Mouse (Mus musculus): ENCODE data around the gene Acvr2a. TPM values are rescaled to one million over a fixed set of nuclear protein-coding genes. Genes with fewer than 3 reads are reported as not detected.
"Not testable (repeated sequence)": the region's sequence is repeated elsewhere in the genome, so short reads cannot be mapped to it uniquely, and the experiment has no call there.

Gene Acvr2a
- total RNA-seq, 2 experiments from 2014 or later = 48.5 to 60.9 TPM

DNA sequence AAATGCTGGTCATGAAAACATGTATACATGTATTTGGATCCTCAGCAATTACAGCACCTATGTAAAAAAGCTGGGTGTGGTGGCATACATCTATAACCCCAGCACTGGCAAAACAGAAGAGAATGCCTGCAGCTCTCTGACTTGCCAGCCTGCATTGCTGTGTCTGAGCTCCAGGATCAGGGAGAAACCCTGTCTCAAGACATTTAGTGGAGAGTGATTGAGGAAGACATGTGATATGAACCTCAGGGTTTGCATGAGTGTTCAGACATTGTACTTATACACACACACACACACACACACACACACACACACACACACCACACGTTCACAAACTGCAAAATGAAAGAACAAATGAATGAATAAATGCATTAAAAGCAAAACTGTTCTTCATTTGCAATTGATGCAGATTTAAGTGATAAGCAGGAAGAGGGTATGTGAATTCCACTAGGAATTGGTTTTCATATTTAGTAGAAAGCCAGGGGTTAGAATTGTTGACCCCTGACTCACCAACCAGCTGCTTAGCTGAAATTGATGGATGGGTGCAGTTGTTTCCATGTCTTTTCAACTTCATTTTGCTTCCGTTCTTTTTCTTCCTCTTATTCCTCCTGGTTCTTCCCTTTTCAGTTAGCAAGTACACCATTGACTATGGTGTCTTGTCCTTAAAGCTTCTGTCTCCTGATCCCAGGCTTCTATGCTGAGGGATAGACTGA lies 32.9 kb downstream of the Acvr2a start:
- intact Hi-C loops (cut with DNase I) = no loop called here
- no peak for DNase-seq (ENCODE audit: low spot score in 2 of 2)

DNA sequence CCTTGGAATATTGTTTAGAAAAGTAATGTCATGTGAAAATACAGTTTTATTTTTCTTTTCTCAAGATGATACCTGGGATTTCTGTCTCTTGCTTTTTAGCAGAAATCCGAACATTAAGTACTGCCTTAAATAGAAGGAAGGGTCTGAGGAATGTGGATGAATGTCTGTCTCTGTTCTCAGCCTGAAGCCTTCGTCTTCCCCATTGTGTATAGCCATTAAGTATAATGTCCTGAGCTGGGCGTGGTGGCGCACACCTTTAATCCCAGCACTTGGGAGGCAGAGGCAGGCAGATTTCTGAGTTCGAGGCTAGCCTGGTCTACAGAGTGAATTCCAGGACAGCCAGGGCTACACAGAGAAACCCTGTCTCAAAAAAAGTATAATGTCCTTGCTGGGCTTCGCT lies 51.7 kb downstream of the Acvr2a start:
- intact Hi-C loops (cut with DNase I) = not testable (repeated sequence)

GRCm38 (mm10) chr2:48868199-48868913 lies 54.4 kb downstream of the Acvr2a start:
- intact Hi-C loops (cut with DNase I) = no loop called here

More for the DNA sequence above, 51.7 kb downstream of the Acvr2a start:
- not testable (repeated sequence) for DNase-seq (ENCODE audit: low spot score in 2 of 2)

DNA sequence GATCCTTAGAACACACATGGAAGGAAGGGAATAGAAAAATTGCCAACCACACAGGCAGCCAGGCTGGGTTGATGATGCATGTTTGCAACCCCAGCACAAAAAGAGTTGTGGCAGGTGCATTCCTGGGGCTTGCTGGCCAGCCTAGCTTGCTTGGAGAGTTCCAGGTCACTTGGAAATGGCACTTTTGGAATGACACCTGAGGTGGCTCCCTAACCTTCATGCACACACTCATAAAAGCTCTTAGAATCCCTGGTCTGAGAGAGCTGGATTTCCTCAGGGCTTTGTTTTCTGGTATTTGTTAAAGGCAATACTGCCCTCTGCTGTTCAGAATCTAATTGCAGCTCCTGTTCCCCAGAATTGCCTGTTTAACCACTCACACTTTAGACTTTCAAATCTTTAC lies 72.0 kb downstream of the Acvr2a start:
- DNase-seq (ENCODE audit: low spot score in 2 of 2) = peak; percentile 81 to 82
- intact Hi-C loops (cut with DNase I) = loop anchor here (1.0 to 10.0 kb wide), 3 partner anchors 884 to 1394 kb away; no protein-coding TSS in a partner anchor

More at GRCm38 (mm10) chr2:48868199-48868913, 54.4 kb downstream of the Acvr2a start:
- peak in 1 of 2 experiments; percentile 36 for DNase-seq (ENCODE audit: low spot score in 2 of 2)

GRCm38 (mm10) chr2:48895186-48895585 lies 81.3 kb downstream of the Acvr2a start:
- no peak for DNase-seq (ENCODE audit: low spot score in 2 of 2)
- intact Hi-C loops (cut with DNase I) = no loop called here

GRCm38 (mm10) chr2:48908866-48909265 lies 95.0 kb downstream of the Acvr2a start:
- intact Hi-C loops (cut with DNase I) = loop anchor here (5.0 to 10.0 kb wide), 2 partner anchors 516 to 823 kb away; no protein-coding TSS in a partner anchor
- peak; percentile 20 to 48 for DNase-seq (ENCODE audit: low spot score in 2 of 2)

GRCm38 (mm10) chr2:48914185-48914584 lies 100.3 kb downstream of the Acvr2a start:
- intact Hi-C loops (cut with DNase I) = loop anchor here (5.0 kb wide), 1 partner anchor 398 kb away; no protein-coding TSS in a partner anchor

DNA sequence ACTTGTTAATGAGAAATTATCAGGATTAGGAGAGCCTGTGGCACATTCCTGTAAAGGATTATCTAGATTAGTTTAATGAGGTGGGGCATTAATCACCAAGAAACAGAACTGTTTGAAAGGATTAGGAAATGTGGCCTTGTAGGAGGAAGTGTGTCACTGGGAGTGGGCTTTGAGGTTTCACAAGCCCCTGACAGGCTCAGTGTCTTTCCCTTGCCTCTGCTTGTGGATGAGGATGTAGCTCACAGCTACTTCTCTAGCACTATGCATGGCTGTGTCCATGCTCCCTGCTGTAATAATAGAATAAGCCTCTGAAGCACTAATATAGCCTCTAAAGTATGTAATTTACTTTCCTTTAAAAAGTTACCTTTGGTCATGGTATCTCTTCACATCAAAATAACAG lies 101.9 kb downstream of the Acvr2a start:
- no peak for DNase-seq (ENCODE audit: low spot score in 2 of 2)
- intact Hi-C loops (cut with DNase I) = no loop called here

More at GRCm38 (mm10) chr2:48914185-48914584, 100.3 kb downstream of the Acvr2a start:
- DNase-seq (ENCODE audit: low spot score in 2 of 2) = no peak

- intact Hi-C loops (cut with DNase I) = no loop called here
- DNase-seq (ENCODE audit: low spot score in 2 of 2) = no peak
Observed at GRCm38 (mm10) chr2:48935058-48935457, 121.1 kb downstream of the Acvr2a start.

DNA sequence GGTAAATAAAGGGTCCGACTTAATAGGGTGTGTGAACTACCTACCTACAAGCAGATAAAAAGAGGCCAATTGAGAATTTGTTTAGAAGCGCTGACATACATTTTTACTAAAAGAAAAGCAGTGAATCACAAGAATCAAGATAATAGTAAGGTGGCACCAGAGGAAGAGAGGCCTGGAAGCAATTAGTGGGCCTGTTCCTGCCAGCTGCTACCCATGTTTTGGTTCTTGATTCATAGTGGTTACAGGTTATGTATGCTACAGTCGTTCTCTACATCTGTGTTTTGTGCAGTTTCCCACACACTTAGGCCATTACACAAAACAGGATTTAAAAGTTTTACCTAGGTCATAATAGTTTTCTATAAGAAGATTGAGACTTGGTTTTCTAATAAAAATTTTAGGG lies 133.9 kb downstream of the Acvr2a start:
- intact Hi-C loops (cut with DNase I) = no loop called here
- no peak for DNase-seq (ENCODE audit: low spot score in 2 of 2)

- intact Hi-C loops (cut with DNase I) = no loop called here
- peak; percentile 98 to 100 for DNase-seq (ENCODE audit: low spot score in 2 of 2)
Observed at GRCm38 (mm10) chr2:48948841-48949584, 135.1 kb downstream of the Acvr2a start, which contains the start of gene Mbd5. Gene Mbd5 (plus strand): TSS chr2:48949508.

DNA sequence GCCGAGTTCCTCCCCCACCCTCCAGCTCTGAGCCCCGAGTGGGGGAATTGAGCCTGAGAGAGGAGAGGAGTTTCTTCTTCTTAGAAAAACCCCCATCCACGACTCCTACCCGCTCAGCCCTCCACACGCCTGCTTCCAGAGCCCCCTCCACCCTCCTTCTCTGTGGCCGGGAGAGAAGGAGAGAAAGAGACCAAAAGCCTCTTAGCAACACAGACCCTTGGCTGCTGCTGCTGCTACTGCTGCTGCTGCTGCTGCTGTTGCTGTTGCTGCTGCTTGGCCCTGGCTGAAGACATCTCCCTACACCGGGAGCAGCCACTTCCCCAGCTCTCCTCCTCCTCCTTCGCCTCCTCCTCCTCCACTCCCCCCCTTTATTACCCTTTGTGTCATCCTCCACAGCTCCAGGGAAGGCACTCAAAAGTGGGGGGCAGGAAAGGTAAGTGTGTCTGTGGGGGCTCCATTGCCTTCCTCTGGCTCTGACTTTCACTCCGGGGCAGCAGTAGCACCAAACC lies 135.9 kb downstream of the Acvr2a start:
- intact Hi-C loops (cut with DNase I) = no loop called here
- DNase-seq (ENCODE audit: low spot score in 2 of 2) = peak; percentile 34 to 48

DNA sequence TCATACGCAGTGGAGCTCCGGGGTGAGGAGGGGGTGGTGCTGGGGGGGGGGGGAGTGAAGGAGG lies 136.2 kb downstream of the Acvr2a start, which contains the start of gene Orc4:
Orc4 (minus strand) TSS at position 26 of the 64 bp plus-strand sequence.
- intact Hi-C loops (cut with DNase I) = no loop called here
- DNase-seq (ENCODE audit: low spot score in 2 of 2) = no peak

- intact Hi-C loops (cut with DNase I) = no loop called here
Observed at GRCm38 (mm10) chr2:48950316-48950880, 136.5 kb downstream of the Acvr2a start.

More at GRCm38 (mm10) chr2:48950316-48950880, 136.5 kb downstream of the Acvr2a start:
- DNase-seq (ENCODE audit: low spot score in 2 of 2) = peak in 1 of 2 experiments; percentile 8

Other genes starting within 250 kb of the Acvr2a start
- gene Mbd5, start 135.4 kb downstream of the Acvr2a start, total RNA-seq (2021) = 100 to 1,000 TPM; 112 to 116 TPM
- 10 to 100 TPM; 54.0 to 64.1 TPM for gene Orc4, start 136.2 kb downstream of the Acvr2a start, total RNA-seq (2021)